Mouse (Mus musculus) lung, embryonic 15.5 days (tissue): ENCODE data around the gene Baz1a. TPM values are rescaled to one million over a fixed set of nuclear protein-coding genes. Genes with fewer than 3 reads are reported as not detected.
A peak's percentile ranks its signal among the peaks of the same experiment; 100 is the strongest.

Source experiments
- ATAC-seq: fragments of 200-750 bp; cut with Nextera tagmentation; 2 replicates; pipeline ENCODE4 v1.8.0; 2017; ENCODE audit warnings: moderate number of reproducible peaks, borderline replicate concordance; ENCODE audit not compliant: low FRiP score, low TSS enrichment; ENCODE audit errors: extremely low read depth
- H3K27ac ChIP-seq: fragments of 300-500 bp; sonication (generic); 2 replicates; pipeline ENCODE4 v1.5.1; 2015; ENCODE audit warnings: moderate library complexity, mild to moderate bottlenecking, inconsistent platforms
- H3K27me3 ChIP-seq: fragments of 300-500 bp; sonication (generic); 2 replicates; pipeline ENCODE4 v1.6.1; 2015; ENCODE audit warnings: inconsistent platforms
- H3K36me3 ChIP-seq: fragments of 300-500 bp; sonication (generic); 2 replicates; pipeline ENCODE4 v1.6.1; 2015; ENCODE audit warnings: inconsistent platforms
- H3K4me1 ChIP-seq: fragments of 300-500 bp; sonication (generic); 2 replicates; pipeline ENCODE4 v1.6.1; 2015; ENCODE audit warnings: inconsistent platforms
- H3K4me2 ChIP-seq: fragments of 300-500 bp; sonication (generic); 2 replicates; pipeline ENCODE4 v1.6.1; 2015; ENCODE audit warnings: inconsistent platforms, mild to moderate bottlenecking, moderate library complexity
- H3K4me3 ChIP-seq: fragments of 300-500 bp; sonication (generic); 2 replicates; pipeline ENCODE4 v1.5.1; 2015; ENCODE audit warnings: mild to moderate bottlenecking, inconsistent platforms
- H3K9ac ChIP-seq: fragments of 300-500 bp; sonication (generic); 2 replicates; pipeline ENCODE4 v1.6.1; 2015; ENCODE audit warnings: inconsistent platforms
- H3K9me3 ChIP-seq: fragments of 300-500 bp; sonication (generic); 2 replicates; pipeline ENCODE4 v1.6.1; 2016; ENCODE audit warnings: inconsistent platforms
- WGBS: fragments of 180-500 bp; shearing (Covaris S2); methylation state at CpG from one replicate; pipeline ENCODE4 v1.1.7; 2015; 5-methylcytosine and 5-hydroxymethylcytosine counted together
- polyA plus RNA-seq: library from polyadenylated mRNA; unstranded; fragments of >200 nt; fragmentation: Nextera tagmentation; extraction: Ambion mirVana; gene quantifications from 2 replicates; pipeline ENCODE4 v1.2.1, GENCODE M21; 2015

Baz1a gene
- polyA plus RNA-seq, 1 experiment from 2014 or later: 24.8 TPM

DNA sequence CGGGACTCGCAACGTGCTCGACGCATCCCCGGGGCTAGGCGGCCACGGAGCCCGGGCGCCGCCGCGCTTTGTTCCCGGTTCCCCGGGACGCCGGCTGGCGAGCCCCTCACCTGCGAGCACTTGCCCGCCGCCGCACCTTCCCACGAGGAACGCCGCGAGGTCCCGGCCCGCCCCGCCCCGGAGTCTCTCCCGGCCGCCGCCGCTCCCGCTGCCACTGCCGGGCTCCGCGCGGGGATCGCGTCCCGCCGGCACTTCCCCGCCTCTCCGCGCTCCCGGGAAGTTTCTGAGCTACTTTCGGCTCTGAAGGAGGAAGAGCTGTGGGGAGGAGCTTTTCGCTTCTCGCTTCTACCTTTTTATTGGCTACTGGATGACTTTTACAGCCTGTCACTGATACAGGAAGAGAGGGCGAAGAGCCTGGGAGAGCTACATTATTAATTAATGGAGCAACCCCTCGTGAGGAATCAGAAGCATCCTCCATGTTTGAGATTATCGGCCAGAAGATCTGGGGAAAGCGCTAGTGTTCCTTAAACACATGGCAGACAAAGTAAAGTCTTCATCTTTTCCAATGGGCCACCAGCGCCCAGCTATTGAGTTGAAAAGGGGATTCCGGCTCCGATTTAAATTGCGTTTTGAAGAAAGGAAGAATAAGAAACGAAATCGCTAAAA is 28.0 kb downstream of the Baz1a start, which contains the start of gene Gm20403:
Gene Gm20403 (minus strand): TSS at position 478 of the 666 bp plus-strand sequence.
- Histone ChIP-seq H3K4me2 (peak within 1 kb of the TSS; percentile 91), H3K27me3 (no peaks in the 10 kb centered on the region), H3K27ac (peak within 1 kb of the TSS; percentile 93), H3K9me3 (no peaks in the 10 kb centered on the region), H3K36me3 (no peaks in the 10 kb centered on the region), H3K4me3 (peak within 1 kb of the TSS; percentile 93), H3K9ac (peak within 1 kb of the TSS; percentile 87), H3K4me1 (0 out of 2 replicates have a peak, but pooled peaks cover 6% of the 10 kb centered on the region)
- peak; percentile 78 for ATAC-seq
- under 1% methylated on average over 49 of the region's 60 CpGs for WGBS

DNA sequence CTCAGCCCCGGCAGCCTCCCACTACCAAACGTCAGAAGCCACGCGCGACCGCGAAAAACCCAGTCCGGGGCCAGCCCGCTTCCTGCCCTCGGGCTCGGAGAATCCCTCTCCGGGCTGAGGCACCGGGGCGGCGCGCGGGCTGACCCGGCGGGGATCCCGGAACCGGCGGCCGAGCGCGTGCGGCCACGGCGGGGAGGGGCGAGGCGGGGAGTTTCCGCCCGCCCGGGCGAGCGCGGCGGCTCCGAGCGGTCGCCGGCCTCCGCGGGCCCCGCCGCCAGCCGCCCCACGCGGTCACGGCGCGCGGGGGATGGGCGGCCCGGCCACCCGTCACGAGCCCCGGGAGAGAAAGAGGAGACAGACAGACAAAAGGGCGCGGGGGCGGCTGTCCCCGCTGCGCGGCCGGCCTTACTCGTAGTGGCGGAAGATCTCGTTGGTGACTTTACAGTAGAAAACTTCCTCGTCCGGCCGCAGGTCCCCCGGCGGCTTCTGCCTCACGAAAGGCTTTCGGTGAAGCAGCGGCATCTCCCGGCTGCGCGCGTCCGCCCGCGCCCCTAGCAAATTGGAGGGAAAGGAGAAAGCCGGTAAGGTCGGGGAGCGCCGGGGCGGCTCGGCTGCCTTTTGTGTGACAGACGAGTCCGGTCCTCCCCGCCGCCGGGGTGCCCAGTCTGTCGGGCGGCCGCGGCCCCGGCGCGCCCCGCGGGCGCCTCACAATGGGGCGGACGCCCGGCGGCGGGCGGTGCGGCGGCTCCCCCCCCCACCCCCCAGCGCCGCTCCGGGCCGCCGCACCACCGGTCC is 28.7 kb downstream of the Baz1a start:
- H3K4me1 ChIP-seq: 0 out of 2 replicates have a peak, but pooled peaks cover 6% of the 10 kb centered on the region

DNA sequence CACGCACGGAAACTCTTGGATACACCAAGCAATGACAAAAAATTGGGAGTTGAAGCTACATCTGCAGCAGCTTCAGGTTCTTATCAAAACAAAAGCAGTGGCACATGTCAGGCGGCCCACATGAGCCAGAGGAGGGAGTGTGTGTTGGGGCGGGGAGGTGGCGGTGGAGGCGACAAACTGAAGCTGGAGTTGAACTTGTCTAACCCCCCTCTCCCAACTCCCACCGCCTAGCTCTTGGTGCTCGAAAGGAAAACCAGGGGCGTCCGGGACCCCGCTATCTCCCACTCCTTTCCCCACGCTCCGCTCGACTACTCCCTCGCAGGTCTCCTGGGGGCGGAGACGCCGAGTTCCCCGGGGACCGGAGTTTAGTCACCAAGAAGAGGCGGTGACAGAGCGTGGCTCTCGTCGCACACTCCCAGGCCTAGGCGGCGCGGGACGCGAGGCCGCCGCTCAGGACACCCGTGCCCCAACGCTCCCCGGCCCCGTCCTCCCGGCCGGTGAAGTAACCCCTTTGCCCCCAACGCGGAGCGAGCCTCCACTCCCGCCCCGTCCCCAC is 29.4 kb downstream of the Baz1a start:
- Histone ChIP-seq H3K9ac (peak overlapping the region; percentile 87), H3K27me3 (no peaks in the 10 kb centered on the region), H3K36me3 (no peaks in the 10 kb centered on the region), H3K4me1 (0 out of 2 replicates have a peak, but pooled peaks cover 6% of the 10 kb centered on the region), H3K4me3 (peak overlapping the region; percentile 93), H3K9me3 (no peaks in the 10 kb centered on the region), H3K4me2 (peak overlapping the region; percentile 91), H3K27ac (peak overlapping the region; percentile 93)
- under 1% methylated on average over 42 of the region's 42 CpGs for WGBS
- peak; percentile 72 for ATAC-seq

More for the DNA sequence above, 28.7 kb downstream of the Baz1a start:
- Histone ChIP-seq H3K27me3 (no peaks in the 10 kb centered on the region), H3K4me2 (peak overlapping the region; percentile 91), H3K9ac (peak overlapping the region; percentile 87), H3K4me3 (peak overlapping the region; percentile 93), H3K9me3 (no peaks in the 10 kb centered on the region), H3K27ac (peak overlapping the region; percentile 93), H3K36me3 (no peaks in the 10 kb centered on the region)
- 1% methylated on average over 86 of the region's 117 CpGs for WGBS
- ATAC-seq: peak; percentile 76

DNA sequence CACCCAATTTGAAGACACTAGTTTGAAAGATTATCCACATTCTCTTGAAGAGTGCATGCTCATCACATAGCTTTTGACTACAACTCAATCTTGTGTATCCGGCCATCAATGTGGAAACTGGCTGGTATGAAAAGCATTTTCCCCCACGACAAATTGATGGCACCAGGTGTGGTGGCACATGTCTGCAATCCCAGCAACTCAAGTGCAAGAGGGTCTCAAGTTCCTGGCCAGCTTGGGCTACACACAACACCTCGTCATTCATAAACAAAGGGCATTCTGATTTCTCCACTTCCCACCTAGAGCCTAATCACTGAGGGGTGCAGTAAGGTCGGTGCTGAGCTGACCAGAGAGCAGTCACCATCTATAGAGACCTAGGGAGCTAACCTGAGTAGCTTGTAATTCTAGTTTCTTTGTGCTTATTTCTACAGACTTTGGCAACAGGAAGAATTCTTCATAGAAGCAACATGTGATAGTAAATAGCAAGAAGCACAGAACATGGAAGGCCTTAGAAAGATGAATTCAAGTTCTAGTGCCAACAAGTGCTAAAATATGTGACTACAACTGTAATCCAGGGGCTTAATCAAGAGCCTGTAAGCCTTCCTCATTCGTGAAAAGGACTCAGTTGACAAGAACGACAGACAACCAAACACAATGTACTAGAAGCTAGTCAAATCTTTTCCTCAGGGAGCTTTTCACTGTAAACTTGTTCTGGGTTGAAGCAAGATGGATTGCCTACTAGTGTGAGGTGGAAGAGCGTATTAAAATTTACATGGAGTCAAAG is 31.0 kb downstream of the Baz1a start:
- Histone ChIP-seq H3K9me3 (no peaks in the 10 kb centered on the region), H3K36me3 (no peaks in the 10 kb centered on the region), H3K9ac (no peak overlapping the region), H3K27me3 (no peaks in the 10 kb centered on the region), H3K4me2 (no peak overlapping the region), H3K4me3 (no peak overlapping the region), H3K27ac (no peak overlapping the region), H3K4me1 (0 out of 2 replicates have a peak, but pooled peaks cover 6% of the 10 kb centered on the region)
- WGBS: 81% methylated on average over 7 of the region's 7 CpGs
- ATAC-seq: no peak

DNA sequence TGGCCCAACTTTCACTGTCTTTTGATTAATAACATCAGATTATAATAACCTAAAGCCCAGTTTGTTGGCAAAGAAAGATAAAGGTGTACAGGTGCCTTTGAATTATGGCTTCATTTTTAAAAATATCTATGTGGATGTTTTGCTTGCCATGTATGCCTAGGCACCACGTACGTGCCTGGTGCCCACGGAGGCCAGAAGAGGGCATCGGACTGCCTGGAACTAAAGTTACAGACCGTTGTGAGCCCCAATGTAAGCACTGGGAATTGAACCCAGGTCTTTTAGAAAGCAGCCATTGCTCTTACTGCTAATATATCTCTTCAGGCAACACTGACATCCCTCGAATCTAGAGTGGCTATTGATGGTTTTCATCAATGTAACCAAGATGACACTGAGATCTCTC is 32.2 kb downstream of the Baz1a start:
- no peaks in the 10 kb centered on the region for H3K9me3 ChIP-seq

DNA sequence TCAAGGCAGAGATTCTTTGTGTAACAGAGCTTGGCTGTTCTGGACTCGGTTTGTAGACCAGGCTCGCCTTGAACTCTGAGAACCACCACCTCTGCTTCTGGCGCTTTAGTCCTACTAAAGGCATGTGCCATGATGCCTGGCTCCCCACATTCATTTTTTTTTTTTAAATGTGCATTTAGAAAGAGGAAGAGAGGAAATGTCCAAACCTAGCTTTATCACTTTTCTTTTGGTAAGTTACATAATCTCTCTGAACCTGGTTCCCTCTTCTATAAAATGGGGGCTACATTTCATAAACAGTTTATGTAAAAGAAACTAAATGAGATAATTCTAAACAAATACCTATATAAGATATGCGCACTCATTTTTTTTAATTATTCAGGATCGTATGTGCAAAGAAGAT is 33.2 kb downstream of the Baz1a start:
- H3K27me3 ChIP-seq: no peaks in the 10 kb centered on the region
- H3K4me3 ChIP-seq: no peak overlapping the region
- no peaks in the 10 kb centered on the region for H3K9me3 ChIP-seq
- 79% methylated on average over 5 of the region's 5 CpGs for WGBS
- H3K4me1 ChIP-seq: 0 out of 2 replicates have a peak, but pooled peaks cover 6% of the 10 kb centered on the region
- no peak for ATAC-seq
- no peak overlapping the region for H3K4me2 ChIP-seq
- no peak overlapping the region for H3K9ac ChIP-seq
- no peaks in the 10 kb centered on the region for H3K36me3 ChIP-seq
- H3K27ac ChIP-seq: no peak overlapping the region

More for the DNA sequence above, 32.2 kb downstream of the Baz1a start:
- Histone ChIP-seq H3K4me2 (no peak overlapping the region), H3K4me3 (no peak overlapping the region), H3K4me1 (0 out of 2 replicates have a peak, but pooled peaks cover 6% of the 10 kb centered on the region), H3K27me3 (no peaks in the 10 kb centered on the region), H3K9ac (no peak overlapping the region), H3K27ac (no peak overlapping the region), H3K36me3 (no peaks in the 10 kb centered on the region)
- no peak for ATAC-seq
- 76% methylated on average over 6 of the region's 6 CpGs for WGBS

DNA sequence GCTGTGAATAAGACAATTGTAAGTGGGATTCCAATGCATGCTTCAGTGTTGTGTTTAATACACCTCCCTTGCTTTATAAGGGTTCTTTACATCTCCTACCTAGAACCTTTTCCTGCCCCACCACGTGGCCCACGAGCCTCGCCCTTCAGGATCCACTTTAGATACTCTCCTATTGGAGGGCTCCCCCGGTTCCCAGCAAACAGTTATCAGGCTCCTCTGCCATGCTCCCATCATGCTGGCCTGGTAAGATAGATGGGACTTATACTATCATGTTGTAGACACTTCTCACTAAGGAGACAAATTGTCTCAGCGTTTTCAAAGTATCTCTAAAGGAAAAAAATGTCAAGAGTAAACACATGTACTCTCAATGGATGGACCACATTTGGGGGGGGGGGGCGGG is 33.6 kb downstream of the Baz1a start:
- no peaks in the 10 kb centered on the region for H3K9me3 ChIP-seq
- WGBS: 64% methylated on average over 6 of the region's 6 CpGs
- H3K9ac ChIP-seq: no peak overlapping the region
- ATAC-seq: no peak
- no peak overlapping the region for H3K27ac ChIP-seq
- no peak overlapping the region for H3K4me2 ChIP-seq
- 0 out of 2 replicates have a peak, but pooled peaks cover 6% of the 10 kb centered on the region for H3K4me1 ChIP-seq
- H3K4me3 ChIP-seq: no peak overlapping the region
- H3K27me3 ChIP-seq: no peaks in the 10 kb centered on the region
- H3K36me3 ChIP-seq: no peaks in the 10 kb centered on the region

DNA sequence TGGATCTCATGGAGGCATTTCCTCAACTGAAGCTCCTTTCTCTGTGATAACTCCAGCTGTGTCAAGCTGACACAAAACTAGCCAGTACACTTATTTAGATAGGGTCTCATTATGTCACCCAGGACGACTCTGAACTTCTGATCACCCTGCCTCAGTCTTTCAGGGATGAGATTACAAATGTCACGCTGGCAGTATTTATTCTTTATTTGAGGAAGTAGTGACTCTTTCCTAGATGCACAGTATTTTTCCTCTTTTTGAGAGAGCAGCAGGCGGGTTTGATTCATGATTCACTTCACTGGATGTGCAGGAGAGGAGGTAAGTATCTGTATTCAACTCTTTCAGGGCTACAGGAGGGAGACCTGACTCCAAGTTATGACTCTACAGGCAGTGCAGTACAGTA is 45.1 kb downstream of the Baz1a start:
- WGBS: 74% methylated on average over 3 of the region's 3 CpGs
- H3K9me3 ChIP-seq: no peaks in the 10 kb centered on the region
- peaks cover 24% of the 10 kb centered on the region for H3K36me3 ChIP-seq
- no peaks in the 10 kb centered on the region for H3K27me3 ChIP-seq
- no peak overlapping the region for H3K9ac ChIP-seq
- no peak overlapping the region for H3K4me3 ChIP-seq
- H3K4me1 ChIP-seq: no peaks in the 10 kb centered on the region
- no peak for ATAC-seq
- no peak overlapping the region for H3K27ac ChIP-seq
- no peak overlapping the region for H3K4me2 ChIP-seq

DNA sequence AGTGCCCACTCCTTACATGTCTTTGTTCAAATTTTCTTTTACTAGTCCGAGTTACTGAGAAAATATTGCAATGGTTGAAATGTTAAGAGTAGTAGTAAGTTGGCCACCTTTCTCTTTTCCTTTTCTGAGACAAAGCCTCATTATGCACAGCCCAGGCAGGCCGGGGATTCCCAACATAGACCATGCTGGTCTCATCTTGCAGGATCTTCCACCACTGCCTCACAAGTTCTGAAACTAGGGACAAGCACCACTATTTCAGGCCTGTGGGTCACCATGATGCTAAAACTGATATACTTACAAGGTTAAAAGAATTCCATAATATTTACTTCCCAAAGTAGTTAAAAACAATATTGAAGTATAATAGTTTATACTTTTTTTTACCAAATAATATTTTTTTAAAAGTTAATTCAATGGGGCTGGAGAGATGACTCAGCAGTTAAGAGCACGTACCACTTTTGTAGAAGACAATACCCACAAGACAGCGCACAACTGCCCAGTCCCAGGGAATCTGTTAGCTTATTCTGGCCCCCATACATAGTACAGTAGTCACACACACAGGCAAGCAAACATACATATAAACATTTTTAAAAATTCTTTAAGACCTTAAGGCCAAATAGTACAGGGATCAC is 48.5 kb downstream of the Baz1a start:
- Histone ChIP-seq H3K27me3 (no peaks in the 10 kb centered on the region), H3K9ac (no peak overlapping the region), H3K27ac (no peak overlapping the region), H3K4me1 (no peaks in the 10 kb centered on the region), H3K4me3 (no peak overlapping the region), H3K4me2 (no peak overlapping the region), H3K9me3 (no peaks in the 10 kb centered on the region), H3K36me3 (0 out of 2 replicates have a peak, but pooled peaks cover 8% of the 10 kb centered on the region)
- WGBS: 91% methylated on average over 4 of the region's 4 CpGs
- no peak for ATAC-seq

DNA sequence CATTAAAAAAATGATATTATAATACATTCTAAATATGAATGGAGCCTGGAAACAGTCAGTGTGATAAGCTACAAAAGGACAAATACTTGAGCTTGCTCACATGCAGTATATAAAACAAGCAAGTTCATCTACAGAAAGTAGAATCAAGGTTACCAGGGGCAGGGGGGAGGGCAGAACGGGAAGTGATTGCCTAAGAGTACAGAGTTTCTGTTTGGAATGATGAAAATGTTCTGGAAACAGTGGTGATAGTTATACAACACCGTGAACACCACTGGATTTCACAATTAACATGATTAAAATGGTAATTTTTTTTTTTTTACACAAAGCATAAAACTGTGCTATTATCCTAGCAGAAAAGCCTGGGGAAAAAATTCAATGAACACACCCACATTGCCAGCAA is 54.6 kb downstream of the Baz1a start:
- no peak overlapping the region for H3K4me3 ChIP-seq
- H3K4me1 ChIP-seq: no peaks in the 10 kb centered on the region
- H3K36me3 ChIP-seq: 0 out of 2 replicates have a peak, but pooled peaks cover 5% of the 10 kb centered on the region
- no peak for ATAC-seq
- 52% methylated on average over 2 of the region's 2 CpGs for WGBS
- no peak overlapping the region for H3K4me2 ChIP-seq
- no peak overlapping the region for H3K27ac ChIP-seq
- no peaks in the 10 kb centered on the region for H3K27me3 ChIP-seq
- H3K9ac ChIP-seq: no peak overlapping the region
- no peaks in the 10 kb centered on the region for H3K9me3 ChIP-seq

DNA sequence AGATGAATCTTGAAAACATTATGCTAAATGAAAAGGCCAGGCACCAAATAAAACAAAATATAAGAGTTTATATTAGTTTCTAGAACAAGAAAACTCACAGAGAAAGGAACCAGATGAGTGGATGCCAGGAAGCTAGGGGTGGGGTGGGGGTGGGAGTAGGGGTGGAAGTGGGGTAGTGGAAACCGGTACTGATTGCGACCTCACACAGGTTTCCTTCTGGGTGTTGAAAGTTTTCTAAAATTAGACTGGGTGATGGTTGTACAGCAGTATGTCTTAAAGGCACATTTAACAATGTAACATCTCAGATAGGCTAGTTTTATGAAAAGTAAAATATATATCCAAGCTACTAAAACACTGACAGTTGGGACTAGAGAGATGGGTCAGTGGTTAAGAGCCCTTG is 57.2 kb downstream of the Baz1a start:
- no peaks in the 10 kb centered on the region for H3K9me3 ChIP-seq

More for the DNA sequence above, 57.2 kb downstream of the Baz1a start:
- H3K4me2 ChIP-seq: no peak overlapping the region
- H3K36me3 ChIP-seq: no peaks in the 10 kb centered on the region
- 78% methylated on average over 2 of the region's 2 CpGs for WGBS
- no peak overlapping the region for H3K27ac ChIP-seq
- no peak overlapping the region for H3K9ac ChIP-seq
- H3K4me1 ChIP-seq: no peaks in the 10 kb centered on the region
- H3K4me3 ChIP-seq: no peak overlapping the region
- no peaks in the 10 kb centered on the region for H3K27me3 ChIP-seq
- no peak for ATAC-seq
